Mouse (Mus musculus) heart, embryonic 14.5 days (tissue): ENCODE measurements around the gene Itgad. TPM values are rescaled to one million over a fixed set of nuclear protein-coding genes. Genes with fewer than 3 reads are reported as not detected.
A peak's percentile ranks its signal among the peaks of the same experiment; 100 is the strongest.
"Not testable (repeated sequence)": the region's sequence is repeated elsewhere in the genome, so short reads cannot be mapped to it uniquely, and the experiment has no call there.

Source experiments
- ATAC-seq: fragments of 200-750 bp; cut with Nextera tagmentation; 2 replicates; pipeline ENCODE4 v1.8.0; 2017; ENCODE audit warnings: low read depth, moderate TSS enrichment; ENCODE audit not compliant: insufficient number of reproducible peaks, insufficient read depth, low FRiP score
- H3K27ac ChIP-seq, 2 experiments: fragments of 200-500 bp in 1 of 2; fragments of 300-500 bp in 1 of 2; sonication (generic) in 1 of 2; replicated peaks in 1 of 2; 2 replicates each; pipeline ENCODE4 v1.5.1; 2012 to 2014; ENCODE audit warnings: low read depth in 2 of 2, low read length in 2 of 2, control low read depth in 1 of 2, mild to moderate bottlenecking in 1 of 2, mixed read lengths in 1 of 2; ENCODE audit not compliant: control insufficient read depth in 1 of 2, insufficient read depth in 1 of 2
- H3K27me3 ChIP-seq: fragments of 300-500 bp; sonication (generic); 2 replicates; pipeline ENCODE4 v1.6.1; 2014; ENCODE audit warnings: mild to moderate bottlenecking, low read length, control low read depth; ENCODE audit not compliant: control insufficient read depth, insufficient read depth
- H3K36me3 ChIP-seq: fragments of 300-500 bp; sonication (generic); 2 replicates; pipeline ENCODE4 v1.6.1; 2014; ENCODE audit warnings: mild to moderate bottlenecking, control low read depth, low read length, mixed read lengths; ENCODE audit not compliant: control insufficient read depth, insufficient read depth
- H3K4me1 ChIP-seq, 2 experiments: fragments of 200-500 bp in 1 of 2; fragments of 300-500 bp in 1 of 2; sonication (generic) in 1 of 2; 2 replicates each; pipeline ENCODE4 v1.6.1; 2012 to 2014; ENCODE audit warnings: low read length in 2 of 2, control low read depth in 1 of 2, mixed read lengths in 1 of 2; ENCODE audit not compliant: control insufficient read depth in 2 of 2, insufficient read depth in 2 of 2
- H3K4me2 ChIP-seq: fragments of 300-500 bp; sonication (generic); 2 replicates; pipeline ENCODE4 v1.6.1; 2014; ENCODE audit warnings: mild to moderate bottlenecking, low read length
- H3K4me3 ChIP-seq, 2 experiments: fragments of 200-500 bp in 1 of 2; fragments of 300-500 bp in 1 of 2; sonication (generic) in 1 of 2; 2 replicates each; pipeline ENCODE4 v1.5.1; 2012 to 2014; ENCODE audit warnings: low read length in 2 of 2, mild to moderate bottlenecking in 2 of 2, control low read depth in 1 of 2, low read depth in 1 of 2, moderate library complexity in 1 of 2; ENCODE audit not compliant: control insufficient read depth in 1 of 2, insufficient read depth in 1 of 2
- H3K9ac ChIP-seq: fragments of 300-500 bp; sonication (generic); 2 replicates; pipeline ENCODE4 v1.6.1; 2014; ENCODE audit warnings: mild to moderate bottlenecking, low read length
- H3K9me3 ChIP-seq: fragments of 300-500 bp; sonication (generic); 2 replicates; pipeline ENCODE4 v1.6.1; 2016; ENCODE audit warnings: low read length, control low read depth; ENCODE audit not compliant: control insufficient read depth
- WGBS: fragments of 180-500 bp; shearing (Covaris S2); extraction: QIAGEN DNeasy Blood & Tissue Kit; methylation state at CpG from one replicate; pipeline ENCODE4 v1.1.7; 2014; 5-methylcytosine and 5-hydroxymethylcytosine counted together
- polyA plus RNA-seq: library from polyadenylated mRNA; unstranded; fragments of >200 nt; fragmentation: Nextera tagmentation; extraction: Ambion mirVana; gene quantifications from 2 replicates; pipeline ENCODE4 v1.2.1, GENCODE M21; 2014

The Itgad gene
- polyA plus RNA-seq, 1 experiment from 2014 or later = 0.45 TPM

- 87% methylated on average over 8 of the region's 8 CpGs for WGBS
- no peak for ATAC-seq
- no peaks in the 10 kb centered on the region for H3K36me3 ChIP-seq
- H3K4me2 ChIP-seq = no peak overlapping the region
- no peaks in the 10 kb centered on the region for H3K9me3 ChIP-seq
- H3K4me3 ChIP-seq = no peak overlapping the region
- no peak overlapping the region for H3K9ac ChIP-seq
- no peak overlapping the region for H3K27ac ChIP-seq
- no peaks in the 10 kb centered on the region for H3K27me3 ChIP-seq
- 0 out of 4 replicates have a peak, but pooled peaks cover 0 to 2% of the 10 kb centered on the region in 2 experiments for H3K4me1 ChIP-seq
Measured at GRCm38 (mm10) chr7:128150970-128151369, 3.2 kb upstream of the Itgad start.

GRCm38 (mm10) chr7:128154924-128155323 is 748 bp downstream of the Itgad start:
- no peaks in the 10 kb centered on the region for H3K27me3 ChIP-seq
- H3K9ac ChIP-seq = peak overlapping the region; percentile 60
- ATAC-seq = no peak
- no peaks in the 10 kb centered on the region for H3K4me1 ChIP-seq
- peak overlapping the region; percentile 61 for H3K4me2 ChIP-seq
- no peaks in the 10 kb centered on the region for H3K36me3 ChIP-seq
- peak overlapping the region in 1 of 2 experiments; percentile 26; a peak in 3 of 4 replicates for H3K4me3 ChIP-seq
- H3K9me3 ChIP-seq = no peaks in the 10 kb centered on the region
- H3K27ac ChIP-seq = no peak overlapping the region
- 8% methylated on average over 10 of the region's 10 CpGs for WGBS

GRCm38 (mm10) chr7:128158688-128159354 is 4.6 kb downstream of the Itgad start:
- not testable (repeated sequence) for H3K4me2 ChIP-seq, ATAC-seq, H3K27me3 ChIP-seq, H3K4me1 ChIP-seq, H3K36me3 ChIP-seq, H3K27ac ChIP-seq, H3K9ac ChIP-seq, H3K9me3 ChIP-seq, H3K4me3 ChIP-seq
- WGBS = 75% methylated on average over 7 of the region's 8 CpGs

GRCm38 (mm10) chr7:128164001-128164400 is 9.8 kb downstream of the Itgad start:
- WGBS = 90% methylated on average over 4 of the region's 4 CpGs
- H3K4me2 ChIP-seq = no peak overlapping the region
- no peak for ATAC-seq
- H3K9me3 ChIP-seq = no peaks in the 10 kb centered on the region
- no peaks in the 10 kb centered on the region for H3K36me3 ChIP-seq
- H3K4me1 ChIP-seq = no peaks in the 10 kb centered on the region
- H3K27me3 ChIP-seq = no peaks in the 10 kb centered on the region
- no peak overlapping the region for H3K27ac ChIP-seq
- no peak overlapping the region for H3K9ac ChIP-seq
- no peak overlapping the region for H3K4me3 ChIP-seq

GRCm38 (mm10) chr7:128166391-128166790 is 12.2 kb downstream of the Itgad start:
- H3K9ac ChIP-seq = no peak overlapping the region
- H3K4me1 ChIP-seq = no peaks in the 10 kb centered on the region
- H3K4me2 ChIP-seq = no peak overlapping the region
- H3K9me3 ChIP-seq = no peaks in the 10 kb centered on the region
- no peaks in the 10 kb centered on the region for H3K36me3 ChIP-seq
- H3K27me3 ChIP-seq = no peaks in the 10 kb centered on the region
- H3K27ac ChIP-seq = no peak overlapping the region
- H3K4me3 ChIP-seq = no peak overlapping the region
- 81% methylated on average over 7 of the region's 7 CpGs for WGBS
- no peak for ATAC-seq

GRCm38 (mm10) chr7:128169996-128170395 is 15.8 kb downstream of the Itgad start:
- Histone ChIP-seq H3K27ac (no peak overlapping the region), H3K4me3 (no peak overlapping the region), H3K4me2 (no peak overlapping the region), H3K27me3 (no peaks in the 10 kb centered on the region), H3K4me1 (no peaks in the 10 kb centered on the region), H3K9me3 (no peaks in the 10 kb centered on the region), H3K36me3 (no peaks in the 10 kb centered on the region), H3K9ac (no peak overlapping the region)
- ATAC-seq = no peak
- WGBS = 69% methylated on average over 3 of the region's 3 CpGs

- no peak overlapping the region for H3K27ac ChIP-seq
- 41% methylated on average over 2 of the region's 2 CpGs for WGBS
- ATAC-seq = no peak
Measured at GRCm38 (mm10) chr7:128178385-128178784, 24.2 kb downstream of the Itgad start.

GRCm38 (mm10) chr7:128180126-128180525 is 25.9 kb downstream of the Itgad start:
- H3K4me3 ChIP-seq = no peak overlapping the region
- no peak for ATAC-seq
- H3K36me3 ChIP-seq = no peaks in the 10 kb centered on the region
- no peaks in the 10 kb centered on the region for H3K9me3 ChIP-seq
- no peaks in the 10 kb centered on the region for H3K27me3 ChIP-seq
- H3K4me2 ChIP-seq = no peak overlapping the region
- H3K9ac ChIP-seq = no peak overlapping the region
- H3K4me1 ChIP-seq = no peaks in the 10 kb centered on the region
- WGBS = 73% methylated on average over 7 of the region's 7 CpGs
- no peak overlapping the region for H3K27ac ChIP-seq

More at GRCm38 (mm10) chr7:128178385-128178784, 24.2 kb downstream of the Itgad start:
- Histone ChIP-seq H3K9ac (no peak overlapping the region), H3K9me3 (no peaks in the 10 kb centered on the region), H3K4me2 (no peak overlapping the region), H3K4me1 (no peaks in the 10 kb centered on the region), H3K27me3 (no peaks in the 10 kb centered on the region), H3K36me3 (no peaks in the 10 kb centered on the region), H3K4me3 (no peak overlapping the region)
